Mouse (Mus musculus): Measurements from ENCODE around the gene B4galnt3. TPM values are rescaled to one million over a fixed set of nuclear protein-coding genes. Genes with fewer than 3 reads are reported as not detected.

Gene B4galnt3
- polyA plus RNA-seq, 1 experiment from 2014 or later: 0.25 TPM

DNA sequence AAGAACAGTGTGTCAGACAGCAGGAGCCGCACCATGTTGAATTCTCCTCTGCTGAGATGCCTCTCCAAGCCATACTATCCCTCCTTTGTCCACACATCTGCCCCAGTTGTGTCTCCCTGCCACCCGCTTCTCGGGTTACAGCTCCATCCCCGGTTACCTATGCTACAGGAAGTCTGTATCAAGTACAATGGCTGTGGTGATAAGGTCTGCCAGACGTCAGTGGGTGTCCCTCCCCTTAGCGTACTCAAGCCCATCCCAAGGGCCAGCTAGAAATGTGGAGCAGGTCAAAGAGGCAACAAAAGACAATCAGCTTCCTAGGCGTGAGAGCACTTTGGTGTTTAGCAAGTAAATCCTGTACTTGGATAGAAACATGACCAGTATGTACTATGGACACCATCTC, 5.8 kb downstream of the B4galnt3 start:
- H3K27me3 ChIP-seq (replicated peaks; ENCODE audit: control insufficient read depth, insufficient read depth, low read length): peaks cover 24% of the 10 kb centered on the region
- no peak for ATAC-seq (replicated peaks; ENCODE audit: low FRiP score)
- DNase-seq (ENCODE audit: low spot score): no peak
- no peaks in the 10 kb centered on the region for H3K36me3 ChIP-seq (ENCODE audit: control insufficient read depth, insufficient read depth, low read length)
- WGBS: 18% methylated on average over 7 of the region's 7 CpGs
- H3K9ac ChIP-seq (ENCODE audit: low read depth, low read length): no peak overlapping the region
- H3K4me2 ChIP-seq: no peak overlapping the region
- H3K4me1 ChIP-seq (replicated peaks; ENCODE audit: control insufficient read depth, insufficient read depth, low read length): no peaks in the 10 kb centered on the region
- no peak overlapping the region for H3K4me3 ChIP-seq (ENCODE audit: low read depth, low read length)
- no peak overlapping the region for H3K27ac ChIP-seq (ENCODE audit: low read depth, low read length)
- H3K9me3 ChIP-seq (ENCODE audit: control insufficient read depth, low read length): no peaks in the 10 kb centered on the region

DNA sequence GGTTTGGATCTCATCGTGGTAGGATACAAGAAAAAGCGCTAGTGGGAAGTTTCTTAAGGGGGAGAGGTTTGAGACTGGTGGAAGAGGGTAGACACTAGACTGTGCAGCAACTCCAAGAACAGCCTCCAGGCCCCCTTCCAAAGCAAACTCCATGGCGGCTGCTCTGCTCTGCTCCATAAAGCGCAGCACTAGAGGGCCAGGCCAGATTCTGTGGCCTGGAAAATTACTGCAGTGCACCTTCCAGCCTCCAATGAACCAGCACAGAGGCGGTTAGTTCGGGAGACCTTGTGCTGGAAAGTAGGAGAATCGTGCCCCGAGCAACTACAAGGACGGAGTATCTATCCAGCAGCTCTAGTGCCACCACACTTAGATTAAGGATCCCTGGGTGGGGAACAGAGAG, 7.1 kb downstream of the B4galnt3 start:
- Histone ChIP-seq H3K4me1 (replicated peaks; ENCODE audit: control insufficient read depth, insufficient read depth, low read length) (no peaks in the 10 kb centered on the region), H3K9ac (ENCODE audit: low read depth, low read length) (no peak overlapping the region), H3K4me2 (no peak overlapping the region), H3K27ac (ENCODE audit: low read depth, low read length) (no peak overlapping the region), H3K4me3 (ENCODE audit: low read depth, low read length) (no peak overlapping the region), H3K9me3 (ENCODE audit: control insufficient read depth, low read length) (no peaks in the 10 kb centered on the region), H3K36me3 (ENCODE audit: control insufficient read depth, insufficient read depth, low read length) (no peaks in the 10 kb centered on the region), H3K27me3 (replicated peaks; ENCODE audit: control insufficient read depth, insufficient read depth, low read length) (peaks cover 12% of the 10 kb centered on the region)
- DNase-seq (ENCODE audit: low spot score) (no peak), ATAC-seq (replicated peaks; ENCODE audit: low FRiP score) (no peak)
- WGBS: 86% methylated on average over 9 of the region's 9 CpGs

DNA sequence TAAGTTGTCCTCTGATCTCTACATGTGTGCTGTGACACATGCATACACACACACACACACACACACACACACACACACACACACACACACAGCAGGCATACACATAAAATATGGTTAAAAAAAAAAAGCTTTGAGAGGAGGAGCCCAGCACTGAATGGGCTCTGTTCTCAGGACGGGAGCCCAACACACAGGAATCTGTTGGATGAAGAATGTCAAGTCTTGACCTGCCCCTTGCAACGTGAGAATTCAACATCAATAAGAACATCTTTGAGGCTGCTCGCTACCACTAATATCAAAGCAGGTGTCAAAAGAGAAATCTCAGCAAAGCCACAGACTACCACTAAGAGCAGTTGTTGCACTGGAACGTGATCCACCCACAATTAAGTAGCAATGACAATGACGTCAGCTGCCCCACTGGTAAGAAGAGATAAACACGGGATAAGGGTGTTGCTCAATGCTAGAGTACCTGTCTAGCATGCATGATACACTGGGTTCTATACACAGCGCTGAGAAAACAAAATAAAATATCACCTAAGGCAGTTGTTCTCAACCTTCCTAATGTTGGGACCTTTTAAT, 17.4 kb downstream of the B4galnt3 start:
- Histone ChIP-seq H3K9ac (ENCODE audit: low read depth, low read length) (no peak overlapping the region), H3K27ac (ENCODE audit: low read depth, low read length) (no peak overlapping the region), H3K4me3 (ENCODE audit: low read depth, low read length) (no peak overlapping the region), H3K27me3 (replicated peaks; ENCODE audit: control insufficient read depth, insufficient read depth, low read length) (no peaks in the 10 kb centered on the region), H3K36me3 (ENCODE audit: control insufficient read depth, insufficient read depth, low read length) (no peaks in the 10 kb centered on the region), H3K9me3 (ENCODE audit: control insufficient read depth, low read length) (no peaks in the 10 kb centered on the region), H3K4me2 (no peak overlapping the region), H3K4me1 (replicated peaks; ENCODE audit: control insufficient read depth, insufficient read depth, low read length) (no peaks in the 10 kb centered on the region)
- 63% methylated on average over 7 of the region's 7 CpGs for WGBS
- no peak for DNase-seq (ENCODE audit: low spot score)
- no peak for ATAC-seq (replicated peaks; ENCODE audit: low FRiP score)

DNA sequence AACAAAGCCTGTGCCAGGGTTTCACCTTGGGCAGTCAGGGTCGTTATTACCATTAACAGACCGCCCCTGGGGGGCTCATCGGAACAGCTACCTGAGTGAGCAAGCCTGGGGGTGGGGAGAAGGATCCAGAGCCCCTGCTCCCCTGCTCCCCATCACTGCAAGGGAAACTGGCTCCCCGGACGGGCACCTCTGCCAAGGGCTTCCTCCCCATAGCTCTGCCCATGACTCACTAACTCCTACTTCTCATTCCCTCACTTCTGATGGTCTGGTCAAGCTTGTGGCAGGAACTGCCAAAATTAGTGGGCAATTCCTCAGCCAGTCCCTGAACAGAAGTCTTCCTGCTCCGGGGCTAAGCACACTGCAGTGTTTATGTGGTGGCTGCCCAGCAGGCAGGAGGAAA, 19.1 kb downstream of the B4galnt3 start:
- DNase-seq (ENCODE audit: low spot score) (no peak), ATAC-seq (replicated peaks; ENCODE audit: low FRiP score) (no peak)
- Histone ChIP-seq H3K4me1 (replicated peaks; ENCODE audit: control insufficient read depth, insufficient read depth, low read length) (no peaks in the 10 kb centered on the region), H3K27ac (ENCODE audit: low read depth, low read length) (no peak overlapping the region), H3K27me3 (replicated peaks; ENCODE audit: control insufficient read depth, insufficient read depth, low read length) (no peaks in the 10 kb centered on the region), H3K4me2 (no peak overlapping the region), H3K9ac (ENCODE audit: low read depth, low read length) (no peak overlapping the region), H3K4me3 (ENCODE audit: low read depth, low read length) (no peak overlapping the region), H3K36me3 (ENCODE audit: control insufficient read depth, insufficient read depth, low read length) (no peaks in the 10 kb centered on the region), H3K9me3 (ENCODE audit: control insufficient read depth, low read length) (no peaks in the 10 kb centered on the region)
- WGBS: 45% methylated on average over 6 of the region's 6 CpGs

DNA sequence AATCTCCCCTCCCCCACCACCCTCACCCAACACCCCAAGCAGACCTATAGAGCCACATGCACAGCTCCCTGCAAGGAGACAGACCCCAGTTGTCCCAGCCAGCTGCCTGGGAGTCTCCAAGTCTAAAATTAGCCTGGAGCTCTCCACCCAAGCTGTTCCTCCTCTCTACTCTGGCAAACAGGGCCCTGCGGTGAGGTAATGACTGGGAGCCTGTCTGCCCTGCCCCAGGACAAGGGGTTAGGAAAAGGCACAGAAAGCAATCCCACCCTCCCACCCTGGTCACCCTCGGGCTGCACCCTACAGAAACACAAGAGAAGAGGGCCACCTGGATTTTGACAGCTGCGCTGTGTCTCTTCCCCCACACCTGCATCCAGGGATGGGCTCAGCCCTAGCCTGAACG, 19.5 kb downstream of the B4galnt3 start:
- no peak for ATAC-seq (replicated peaks; ENCODE audit: low FRiP score)
- no peak overlapping the region for H3K27ac ChIP-seq (ENCODE audit: low read depth, low read length)

DNA sequence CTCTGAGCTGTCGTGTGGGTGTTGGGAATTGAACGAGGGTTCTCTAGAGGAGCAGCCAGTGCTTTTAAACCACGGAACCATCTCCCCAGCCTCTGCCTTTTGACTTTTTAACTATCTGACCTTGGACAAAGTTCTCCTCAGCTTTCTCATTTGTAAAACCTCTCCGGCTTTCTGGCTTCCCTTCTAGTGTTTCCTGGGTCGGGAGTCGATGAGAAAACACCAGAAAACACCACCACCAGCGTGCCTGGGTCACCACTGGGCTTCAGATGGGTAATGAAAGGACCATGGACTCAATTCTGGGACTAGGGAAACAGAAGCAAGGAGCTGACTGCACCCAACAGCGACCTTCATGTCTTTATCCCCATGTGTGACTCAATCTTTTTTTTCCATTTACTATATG, 20.2 kb downstream of the B4galnt3 start:
- Histone ChIP-seq H3K4me2 (no peak overlapping the region), H3K27me3 (replicated peaks; ENCODE audit: control insufficient read depth, insufficient read depth, low read length) (no peaks in the 10 kb centered on the region), H3K9ac (ENCODE audit: low read depth, low read length) (no peak overlapping the region), H3K4me1 (replicated peaks; ENCODE audit: control insufficient read depth, insufficient read depth, low read length) (no peaks in the 10 kb centered on the region), H3K9me3 (ENCODE audit: control insufficient read depth, low read length) (no peaks in the 10 kb centered on the region), H3K36me3 (ENCODE audit: control insufficient read depth, insufficient read depth, low read length) (no peaks in the 10 kb centered on the region), H3K4me3 (ENCODE audit: low read depth, low read length) (no peak overlapping the region), H3K27ac (ENCODE audit: low read depth, low read length) (no peak overlapping the region)
- DNase-seq (ENCODE audit: low spot score) (no peak), ATAC-seq (replicated peaks; ENCODE audit: low FRiP score) (no peak)
- WGBS: 56% methylated on average over 8 of the region's 8 CpGs

More for the DNA sequence above, 19.5 kb downstream of the B4galnt3 start:
- H3K4me2 ChIP-seq: no peak overlapping the region
- no peak overlapping the region for H3K9ac ChIP-seq (ENCODE audit: low read depth, low read length)
- no peak for DNase-seq (ENCODE audit: low spot score)
- no peaks in the 10 kb centered on the region for H3K4me1 ChIP-seq (replicated peaks; ENCODE audit: control insufficient read depth, insufficient read depth, low read length)
- no peaks in the 10 kb centered on the region for H3K9me3 ChIP-seq (ENCODE audit: control insufficient read depth, low read length)
- H3K27me3 ChIP-seq (replicated peaks; ENCODE audit: control insufficient read depth, insufficient read depth, low read length): no peaks in the 10 kb centered on the region
- WGBS: 51% methylated on average over 4 of the region's 4 CpGs
- H3K36me3 ChIP-seq (ENCODE audit: control insufficient read depth, insufficient read depth, low read length): no peaks in the 10 kb centered on the region
- no peak overlapping the region for H3K4me3 ChIP-seq (ENCODE audit: low read depth, low read length)

DNA sequence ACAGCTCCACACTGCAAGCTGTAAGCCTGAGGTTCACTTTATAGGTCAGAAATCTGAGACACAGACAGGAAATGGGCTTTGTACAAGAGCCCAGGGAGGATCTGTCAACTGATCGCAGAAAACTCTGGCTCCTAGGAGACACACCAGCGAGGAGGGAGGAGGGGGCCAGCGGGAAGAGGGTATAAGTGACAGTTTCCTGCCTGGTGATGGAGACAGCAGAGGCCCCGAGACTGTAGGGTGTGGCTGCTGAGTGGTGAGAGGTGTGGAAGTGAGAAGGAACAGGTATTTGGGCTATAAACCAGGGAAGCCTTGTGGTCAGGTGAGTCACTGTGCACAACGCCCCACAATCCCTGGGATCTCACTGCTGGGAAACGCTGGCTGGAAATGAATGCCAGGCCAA, 30.2 kb downstream of the B4galnt3 start:
- Histone ChIP-seq H3K9ac (ENCODE audit: low read depth, low read length) (no peak overlapping the region), H3K9me3 (ENCODE audit: control insufficient read depth, low read length) (no peaks in the 10 kb centered on the region), H3K4me3 (ENCODE audit: low read depth, low read length) (no peak overlapping the region), H3K4me2 (no peak overlapping the region), H3K36me3 (ENCODE audit: control insufficient read depth, insufficient read depth, low read length) (no peaks in the 10 kb centered on the region), H3K27me3 (replicated peaks; ENCODE audit: control insufficient read depth, insufficient read depth, low read length) (0 out of 2 replicates have a peak, but pooled peaks cover 3% of the 10 kb centered on the region), H3K4me1 (replicated peaks; ENCODE audit: control insufficient read depth, insufficient read depth, low read length) (no peaks in the 10 kb centered on the region), H3K27ac (ENCODE audit: low read depth, low read length) (no peak overlapping the region)
- DNase-seq (ENCODE audit: low spot score) (no peak), ATAC-seq (replicated peaks; ENCODE audit: low FRiP score) (no peak)
- WGBS: 33% methylated on average over 6 of the region's 6 CpGs

DNA sequence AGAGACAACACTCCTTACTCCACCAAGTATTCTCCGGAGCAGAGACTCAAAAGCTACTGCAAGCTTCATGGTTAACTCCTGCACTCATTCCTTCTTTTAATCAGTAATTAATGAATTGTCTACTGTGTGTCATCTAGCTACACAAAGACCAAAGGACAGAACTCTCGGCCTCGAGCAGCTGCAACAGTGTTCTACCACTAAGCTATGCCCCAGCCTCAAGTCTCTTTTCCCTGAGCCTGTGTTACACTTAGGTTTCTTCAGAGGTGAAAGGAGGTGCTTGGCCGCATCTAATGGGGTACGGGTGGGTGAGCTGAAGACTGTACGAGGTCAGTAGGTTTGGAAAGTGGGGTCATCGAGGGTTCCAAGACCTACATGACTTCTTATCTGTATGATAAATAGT, 30.8 kb downstream of the B4galnt3 start:
- H3K4me2 ChIP-seq: no peak overlapping the region

DNA sequence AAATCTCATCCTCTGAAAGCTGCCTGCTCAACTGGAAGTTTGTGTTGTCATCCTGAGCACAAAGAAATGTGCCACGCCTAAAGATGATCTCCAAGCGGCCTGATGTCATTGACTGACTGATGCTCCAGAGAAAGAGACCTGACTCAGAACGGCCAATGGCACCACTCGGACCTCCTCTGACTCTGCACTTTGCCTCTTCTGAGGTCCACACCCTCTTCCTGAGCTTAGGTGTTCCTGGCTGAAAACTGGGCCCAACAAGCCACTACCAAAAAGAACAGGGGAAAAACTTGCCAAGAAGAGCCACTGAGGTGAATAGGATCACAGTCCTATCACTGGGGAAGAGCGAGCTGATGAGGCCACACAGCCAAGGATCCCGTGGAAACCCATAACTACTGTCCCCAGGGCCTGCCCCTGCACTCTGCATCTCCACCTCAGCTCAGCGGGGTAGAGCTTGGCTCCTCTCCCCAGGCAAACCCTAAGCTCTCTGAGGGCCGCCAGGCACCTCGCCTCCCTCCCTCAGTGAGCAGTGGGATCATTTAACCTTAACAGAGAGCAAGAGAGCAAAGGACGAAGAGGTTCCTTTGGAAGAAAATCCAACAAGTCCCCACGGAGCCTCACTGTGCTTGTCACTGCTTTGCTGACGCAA, 31.4 kb downstream of the B4galnt3 start:
- H3K36me3 ChIP-seq (ENCODE audit: control insufficient read depth, insufficient read depth, low read length): no peaks in the 10 kb centered on the region
- H3K27me3 ChIP-seq (replicated peaks; ENCODE audit: control insufficient read depth, insufficient read depth, low read length): 0 out of 2 replicates have a peak, but pooled peaks cover 3% of the 10 kb centered on the region
- DNase-seq (ENCODE audit: low spot score) (no peak), ATAC-seq (replicated peaks; ENCODE audit: low FRiP score) (no peak)
- H3K4me3 ChIP-seq (ENCODE audit: low read depth, low read length): no peak overlapping the region
- H3K4me2 ChIP-seq: no peak overlapping the region
- H3K9ac ChIP-seq (ENCODE audit: low read depth, low read length): no peak overlapping the region
- H3K27ac ChIP-seq (ENCODE audit: low read depth, low read length): no peak overlapping the region
- WGBS: 62% methylated on average over 12 of the region's 12 CpGs
- no peaks in the 10 kb centered on the region for H3K4me1 ChIP-seq (replicated peaks; ENCODE audit: control insufficient read depth, insufficient read depth, low read length)
- H3K9me3 ChIP-seq (ENCODE audit: control insufficient read depth, low read length): no peaks in the 10 kb centered on the region

More for the DNA sequence above, 30.8 kb downstream of the B4galnt3 start:
- no peak for ATAC-seq (replicated peaks; ENCODE audit: low FRiP score)
- Histone ChIP-seq H3K27me3 (replicated peaks; ENCODE audit: control insufficient read depth, insufficient read depth, low read length) (0 out of 2 replicates have a peak, but pooled peaks cover 3% of the 10 kb centered on the region), H3K4me1 (replicated peaks; ENCODE audit: control insufficient read depth, insufficient read depth, low read length) (no peaks in the 10 kb centered on the region), H3K4me3 (ENCODE audit: low read depth, low read length) (no peak overlapping the region), H3K27ac (ENCODE audit: low read depth, low read length) (no peak overlapping the region), H3K9ac (ENCODE audit: low read depth, low read length) (no peak overlapping the region), H3K36me3 (ENCODE audit: control insufficient read depth, insufficient read depth, low read length) (no peaks in the 10 kb centered on the region), H3K9me3 (ENCODE audit: control insufficient read depth, low read length) (no peaks in the 10 kb centered on the region)
- DNase-seq (ENCODE audit: low spot score): no peak
- 77% methylated on average over 7 of the region's 7 CpGs for WGBS
